Mouse (Mus musculus): ENCODE data around the gene Plxnd1.
A peak's percentile ranks its signal among the peaks of the same experiment; 100 is the strongest.

The Plxnd1 gene

DNA sequence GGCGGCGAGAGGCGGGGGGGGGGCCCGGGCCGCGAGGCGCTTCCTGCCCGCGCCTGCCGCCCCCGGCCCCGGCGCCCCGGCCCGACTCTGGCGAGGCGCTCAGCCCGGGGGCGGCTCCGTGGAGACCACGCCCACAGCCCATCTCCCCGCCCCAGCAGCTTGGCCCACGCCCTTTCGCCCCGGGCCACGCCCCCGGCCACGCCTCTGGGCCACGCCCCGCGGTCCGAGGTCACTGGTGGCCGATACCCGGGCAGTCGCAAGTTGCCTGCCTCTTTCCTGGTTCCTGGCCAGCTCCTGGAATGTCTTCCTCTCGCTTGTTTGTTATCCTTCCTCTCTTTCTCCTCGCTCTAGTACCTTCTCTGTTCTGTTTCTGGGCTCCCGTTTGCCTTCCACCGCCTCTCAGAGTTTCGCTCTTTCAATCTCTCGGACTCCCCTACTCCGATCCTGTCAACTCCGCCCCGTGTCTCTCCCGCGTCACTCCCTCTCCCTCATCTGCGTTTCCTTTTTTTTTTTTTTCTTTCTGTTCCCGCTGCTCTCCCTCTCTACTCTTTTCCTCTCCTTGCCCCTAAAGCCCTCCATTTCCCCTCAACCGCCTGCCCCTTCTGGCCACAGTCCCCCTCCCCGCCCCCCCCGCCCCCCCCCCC lies at the start of gene Plxnd1:
Plxnd1 (minus strand) TSS at position 129 of the 644 bp plus-strand sequence.
- peak; percentile 85 for DNase-seq

DNA sequence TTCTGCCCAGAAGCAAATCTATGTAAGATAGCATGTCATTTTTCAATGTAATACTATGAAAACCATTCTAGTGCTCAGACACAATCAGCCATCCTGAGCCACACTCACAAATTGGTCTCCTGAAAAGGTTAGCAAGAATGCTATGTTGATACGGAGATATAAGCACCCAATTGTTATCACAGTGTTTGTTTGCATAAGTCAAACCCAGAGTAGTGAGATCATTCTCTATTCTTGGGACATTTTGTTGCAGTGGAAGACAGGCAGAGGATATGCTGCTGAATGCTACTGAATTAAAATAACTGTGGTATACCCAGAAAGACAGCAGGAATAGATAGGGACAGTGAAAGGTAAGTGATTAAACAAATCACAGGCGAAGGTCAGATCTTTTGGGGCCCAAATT lies 49.2 kb upstream of the Plxnd1 start:
- no peak for DNase-seq

DNA sequence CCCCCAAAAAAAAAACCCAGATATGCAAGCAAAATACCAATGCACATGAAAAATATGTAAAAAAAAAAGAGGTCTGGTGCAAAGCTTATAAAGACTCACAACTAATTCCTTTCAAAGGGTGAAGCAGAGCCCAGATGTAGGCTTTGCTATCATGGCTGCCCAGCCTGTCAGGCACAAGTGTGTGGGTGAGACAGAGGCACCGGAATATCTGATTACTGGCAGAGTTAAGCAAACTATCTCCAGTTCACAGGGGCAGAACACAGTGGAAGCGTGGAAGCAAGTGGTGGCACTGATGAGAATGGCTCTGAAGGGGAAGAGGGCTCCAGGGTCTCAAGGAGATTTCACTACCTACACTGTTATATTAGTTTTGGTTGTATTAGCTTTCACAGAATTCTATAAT lies 43.4 kb upstream of the Plxnd1 start:
- DNase-seq, result no peak

DNA sequence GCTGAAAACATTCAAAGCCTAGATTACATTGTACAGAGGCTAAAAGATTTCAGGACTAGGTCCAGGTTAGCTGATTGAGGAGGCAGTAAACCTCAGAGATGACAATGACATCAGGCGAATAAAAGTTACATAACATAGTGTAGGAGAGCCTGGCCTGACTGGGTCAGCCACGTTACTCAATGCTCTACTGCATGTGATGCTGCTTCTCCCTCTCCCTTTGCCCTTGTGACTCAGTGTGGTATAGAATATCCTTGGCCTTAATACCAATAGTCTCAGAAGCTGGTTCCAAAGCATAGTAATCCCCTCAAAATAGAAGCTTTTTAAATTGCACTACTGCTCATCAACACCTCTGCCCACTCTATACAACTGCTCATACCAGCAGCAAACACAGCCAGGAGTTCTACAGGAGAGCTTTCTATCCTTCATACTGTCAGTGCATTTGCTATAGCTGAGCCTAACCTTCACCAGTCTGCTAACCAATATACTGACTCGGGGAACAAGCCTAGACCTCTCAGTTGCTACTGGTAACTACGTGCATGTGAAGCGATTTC lies 42.6 kb upstream of the Plxnd1 start:
- no peak for DNase-seq

DNA sequence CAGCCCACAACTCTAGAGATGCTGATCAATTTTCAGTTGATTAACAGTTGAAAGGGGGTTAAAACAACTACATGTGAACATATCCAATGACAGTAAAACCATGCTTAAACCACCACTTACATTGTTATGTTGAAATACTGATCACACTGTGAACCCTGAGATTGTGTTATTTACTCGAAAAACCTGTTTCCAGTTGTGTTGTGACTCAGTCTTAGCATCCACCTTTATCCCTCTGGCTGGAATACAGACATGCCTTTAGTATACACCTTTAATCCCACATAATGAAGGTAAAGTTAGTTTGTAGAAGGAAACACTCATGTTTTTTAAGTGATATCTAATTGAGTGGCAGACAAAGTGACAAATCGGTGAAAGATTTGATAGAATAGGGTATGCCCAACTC lies 41.8 kb upstream of the Plxnd1 start:
- no peak for DNase-seq

DNA sequence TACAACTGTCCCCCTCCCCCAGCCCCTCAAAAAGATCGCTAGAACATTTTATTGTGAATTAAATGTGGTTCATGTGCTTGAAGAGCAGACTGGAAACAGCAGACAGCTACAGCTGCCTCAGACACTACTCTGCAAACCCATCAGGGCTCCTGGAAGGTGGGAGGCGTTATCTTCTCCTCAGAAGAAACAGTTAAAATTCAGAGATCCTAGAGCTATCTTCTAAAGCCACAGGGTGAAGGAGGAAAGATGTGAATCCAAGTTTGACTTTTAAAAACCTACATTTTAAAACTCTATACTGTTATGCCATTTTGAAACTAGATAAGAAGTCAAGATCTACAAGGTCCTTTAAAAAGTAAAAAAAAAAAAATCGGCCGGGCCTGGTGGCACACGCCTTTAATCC lies 36.2 kb upstream of the Plxnd1 start:
- no peak for DNase-seq

DNA sequence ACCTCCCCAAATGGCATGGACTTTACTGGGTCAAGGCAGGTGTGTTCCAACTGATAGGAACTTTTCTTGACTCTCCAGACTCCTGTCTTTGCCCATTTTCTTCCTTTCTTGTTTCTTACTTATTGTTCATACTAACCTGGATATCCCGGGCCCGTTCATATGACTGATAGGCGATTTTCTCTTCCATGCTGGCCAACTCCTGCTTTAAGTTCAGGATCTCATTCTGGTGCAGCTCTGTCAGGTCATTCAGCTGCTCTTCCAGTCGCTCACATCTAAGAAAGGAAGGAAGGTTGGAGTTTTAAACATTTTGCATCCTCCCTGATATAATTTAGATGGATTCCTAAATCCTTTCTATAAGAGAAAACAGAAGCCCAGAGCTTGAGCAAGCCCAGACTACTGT lies 29.9 kb upstream of the Plxnd1 start:
- DNase-seq, result no peak

DNA sequence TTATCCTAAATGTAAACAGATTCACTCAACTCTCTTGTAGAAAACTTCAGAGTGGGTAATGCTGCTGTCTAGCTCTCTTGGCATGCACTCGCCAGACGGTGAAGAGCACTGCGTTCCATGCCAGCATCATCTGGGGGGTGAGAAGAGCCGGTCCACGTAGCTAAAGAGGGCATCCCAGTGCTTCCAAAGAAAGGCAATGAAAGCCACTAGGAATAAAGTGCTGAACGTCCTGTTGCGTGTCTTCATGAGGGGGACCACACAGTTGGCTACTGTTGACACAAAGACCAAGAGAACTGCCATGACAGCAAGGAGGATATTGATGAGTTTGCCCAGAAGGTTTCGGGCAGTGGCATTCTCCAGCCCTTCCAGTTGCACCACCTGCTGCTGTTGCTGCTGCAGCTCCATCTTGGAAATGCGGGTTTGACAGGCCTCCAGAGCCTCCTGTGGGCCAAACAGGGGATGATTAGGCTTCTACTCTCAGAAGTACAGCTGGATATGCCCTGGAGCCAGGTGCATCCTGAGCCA lies 27.2 kb upstream of the Plxnd1 start:
- DNase-seq, result no peak

DNA sequence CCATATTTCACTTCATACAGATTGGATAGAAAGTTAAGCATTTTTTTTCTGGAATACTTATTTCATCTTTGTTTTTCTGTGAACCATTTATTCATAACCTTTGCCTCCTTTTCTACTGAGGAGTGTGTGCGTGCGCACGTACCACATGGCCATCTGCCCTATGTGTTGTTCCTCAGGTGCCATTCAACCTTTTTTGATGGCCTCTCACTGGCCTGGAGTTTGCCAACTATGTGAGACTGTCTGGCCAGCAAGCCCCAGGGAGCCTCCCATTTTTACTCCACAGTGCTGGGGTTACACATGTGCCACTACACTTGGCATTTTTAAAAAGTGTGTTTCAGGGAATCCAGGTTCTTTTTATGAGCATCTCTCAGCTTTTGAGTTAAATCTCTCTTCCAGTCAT lies 21.1 kb upstream of the Plxnd1 start:
- DNase-seq, result no peak

DNA sequence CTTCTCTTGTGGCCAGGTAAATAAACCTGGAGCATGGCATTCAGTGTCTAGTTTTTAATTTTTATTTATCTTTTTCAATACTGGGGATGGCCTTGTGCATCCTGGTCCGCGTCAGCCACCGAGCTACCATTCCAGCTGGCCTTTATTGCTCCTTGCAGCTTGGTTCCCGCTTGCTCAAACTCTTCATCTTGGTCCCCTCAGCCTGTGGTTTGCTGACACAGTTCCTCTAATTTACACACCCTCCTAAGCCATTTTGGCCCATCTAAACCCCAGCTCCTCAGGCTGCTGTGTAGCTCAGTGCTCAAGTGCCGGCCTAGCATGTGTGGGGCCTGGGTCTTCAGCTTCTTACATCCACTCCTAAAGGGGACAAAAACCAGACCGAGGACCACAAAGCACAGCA lies 19.3 kb upstream of the Plxnd1 start:
- DNase-seq, result no peak

DNA sequence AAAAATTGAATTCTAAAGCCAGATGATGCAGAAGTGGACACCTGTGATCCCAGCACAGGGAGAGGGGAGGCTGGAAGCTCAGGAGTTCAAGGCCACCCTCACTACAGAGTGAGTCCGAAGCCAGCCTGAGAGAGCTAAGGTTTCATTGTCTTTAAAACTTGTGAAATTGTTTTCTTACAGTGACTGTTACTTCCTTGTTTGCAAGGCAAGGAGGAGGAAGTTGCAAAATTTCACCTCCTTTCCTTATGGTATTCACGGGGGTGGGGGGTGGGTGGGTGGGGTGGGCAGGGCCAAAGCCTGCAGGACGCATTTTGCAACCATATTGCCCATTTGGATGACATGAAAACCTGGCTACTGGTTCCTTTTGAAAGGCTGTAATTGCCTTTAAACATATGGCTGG lies 18.9 kb upstream of the Plxnd1 start:
- no peak for DNase-seq

DNA sequence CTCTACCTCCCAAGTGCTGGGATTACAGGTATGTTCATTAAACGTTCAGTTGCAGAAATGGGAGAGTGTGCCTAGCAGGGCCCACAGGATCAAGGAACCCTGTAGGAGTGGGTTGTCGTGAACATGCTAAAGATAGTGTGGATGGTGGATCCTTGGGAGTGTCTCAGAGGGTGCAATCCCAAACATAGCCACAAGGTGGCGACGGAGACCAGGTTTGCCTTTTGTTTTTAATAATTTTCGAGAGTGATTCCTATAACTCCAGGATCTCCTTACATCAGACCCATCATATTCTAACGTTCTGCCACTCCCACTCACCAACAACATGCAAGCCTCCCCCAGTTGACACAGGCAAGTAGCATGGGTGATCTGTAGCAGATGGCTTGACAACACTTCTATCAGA lies 15.7 kb upstream of the Plxnd1 start:
- peak; percentile 78 for DNase-seq

DNA sequence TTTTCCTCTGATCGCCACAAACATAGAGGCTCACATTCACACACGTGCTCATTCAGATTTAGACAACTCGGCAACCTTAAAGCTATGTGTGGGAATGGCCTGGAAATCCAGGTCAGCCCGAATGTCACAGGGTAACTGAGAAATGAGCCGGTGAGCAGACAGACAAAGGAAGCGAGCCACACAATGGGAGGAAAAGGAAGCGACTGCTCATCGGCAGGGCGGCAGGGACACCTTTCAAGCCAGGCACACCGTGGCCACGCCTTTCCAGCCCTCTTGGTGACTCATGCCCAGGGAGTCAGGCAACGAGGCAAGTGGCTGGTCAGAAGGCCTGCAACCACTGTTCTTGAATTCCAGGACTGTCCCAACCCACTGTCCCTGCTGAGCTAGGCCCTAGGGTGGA lies 14.6 kb upstream of the Plxnd1 start:
- no peak for DNase-seq

DNA sequence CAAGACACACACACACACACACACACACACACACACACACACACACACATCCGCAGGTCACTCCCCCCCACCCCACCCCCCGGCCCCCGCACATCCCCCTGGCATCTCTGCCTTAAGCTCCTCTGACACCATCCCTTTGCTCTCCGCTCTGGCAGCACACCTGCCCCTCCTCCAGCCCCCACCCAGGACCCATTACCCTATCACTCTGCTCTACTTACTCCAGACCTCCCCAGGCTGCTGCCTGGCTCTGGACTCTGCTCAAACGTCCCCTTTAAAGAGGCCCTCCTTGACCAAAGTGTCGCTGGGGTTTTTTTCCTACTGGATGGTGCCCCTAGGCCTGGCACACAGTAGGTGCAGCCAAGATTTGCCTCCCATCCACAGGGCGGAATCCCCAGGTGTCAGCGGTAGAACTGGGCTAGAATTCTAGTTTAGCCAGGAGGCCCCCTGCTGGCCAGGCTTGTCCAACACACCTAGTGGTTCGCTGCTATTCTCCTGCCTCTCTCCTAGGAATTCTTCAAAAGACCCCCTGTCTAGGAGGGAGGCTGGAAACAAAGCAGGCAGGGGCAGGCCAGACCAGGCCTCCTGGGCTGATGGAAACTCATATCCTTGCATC lies 12.9 kb upstream of the Plxnd1 start:
- peak; percentile 52 for DNase-seq

DNA sequence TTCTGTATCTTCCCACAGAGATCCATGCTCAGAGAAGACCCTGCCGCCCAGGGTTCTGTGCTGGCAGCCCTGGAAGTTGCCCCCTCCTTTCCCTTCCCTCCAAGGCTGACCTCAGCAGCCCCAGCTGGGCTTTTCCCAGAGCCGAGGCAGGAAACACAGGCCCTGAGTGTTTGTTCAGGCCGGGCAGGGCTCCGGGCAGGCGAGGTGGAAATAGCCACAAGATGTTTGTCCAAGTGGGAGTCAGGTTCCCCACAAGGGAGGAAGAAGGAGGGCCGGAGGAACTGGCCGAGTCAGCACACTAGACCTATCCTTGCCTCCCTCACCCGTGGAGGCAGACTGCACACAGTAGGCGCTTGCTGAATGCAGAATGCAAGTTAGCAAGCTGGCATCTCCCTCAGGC lies 11.9 kb upstream of the Plxnd1 start:
- DNase-seq, result no peak

DNA sequence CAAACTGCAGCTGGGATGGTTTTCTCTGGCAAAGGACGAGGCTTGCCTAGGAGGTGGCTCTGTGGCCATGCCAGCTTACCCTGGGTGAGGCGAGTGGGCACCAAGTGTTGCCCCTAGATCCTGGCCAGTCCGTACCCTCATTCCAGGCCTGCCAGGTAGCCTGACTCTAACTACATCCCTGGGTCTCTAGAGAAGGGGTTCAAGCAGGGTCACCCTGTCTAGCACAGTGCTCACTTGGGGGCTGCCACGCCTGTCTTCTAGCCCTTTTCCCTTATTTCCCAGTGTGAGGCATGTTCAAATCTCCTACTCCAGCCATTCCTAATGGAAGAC lies 11.1 kb upstream of the Plxnd1 start:
- no peak for DNase-seq

DNA sequence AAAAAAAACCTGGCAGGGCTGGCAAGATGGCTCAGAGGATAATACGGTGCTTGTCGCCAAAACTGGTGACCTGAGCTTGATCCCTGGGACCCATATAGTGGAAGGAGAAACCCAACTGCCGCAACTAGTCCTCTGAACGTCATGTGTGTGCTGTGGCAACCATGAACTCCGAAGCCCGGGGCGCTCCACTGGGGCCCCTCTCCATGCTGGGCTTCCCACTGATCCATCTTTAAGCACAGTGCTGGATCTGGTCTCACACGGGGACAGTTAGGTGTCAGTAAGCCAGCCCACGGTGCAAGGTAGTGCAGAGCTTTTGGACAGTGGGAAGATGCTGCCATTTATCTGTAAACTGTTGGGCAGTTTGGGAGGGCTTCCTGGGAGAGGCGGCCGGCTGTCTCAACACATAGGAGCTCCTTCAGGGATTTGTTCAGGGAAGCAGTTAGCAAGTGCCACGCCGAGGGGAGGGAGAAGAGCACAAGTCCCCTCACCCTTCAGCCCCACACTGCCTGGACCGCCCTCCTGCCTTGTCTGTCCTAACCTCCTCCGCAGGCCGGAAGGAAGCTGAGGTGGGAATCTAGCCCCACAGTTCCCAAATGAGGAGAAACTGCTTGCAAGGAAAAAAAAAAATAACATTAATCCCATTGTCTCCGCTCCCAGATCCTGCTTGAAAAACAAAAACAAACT lies 10.6 kb upstream of the Plxnd1 start:
- no peak for DNase-seq

DNA sequence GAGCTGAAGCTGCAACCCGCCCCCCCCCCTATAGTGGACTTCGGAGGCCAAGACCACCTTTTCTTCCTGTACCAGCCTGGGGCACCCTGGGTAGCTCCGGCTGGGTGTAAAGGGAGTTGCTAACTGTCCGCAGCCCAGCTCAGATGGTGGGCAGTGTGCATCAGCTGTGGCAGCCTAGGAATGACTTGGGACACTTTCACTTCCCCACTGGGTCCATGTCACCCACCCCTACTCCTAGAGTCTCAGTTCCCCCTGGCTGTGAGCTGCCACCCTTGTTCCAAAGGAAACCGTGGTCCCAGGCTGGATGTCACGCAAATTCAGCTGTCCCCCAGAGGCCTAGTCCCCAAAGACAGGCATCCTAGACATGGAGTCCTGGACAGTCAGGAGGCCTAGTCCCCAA lies 9.9 kb upstream of the Plxnd1 start:
- no peak for DNase-seq

DNA sequence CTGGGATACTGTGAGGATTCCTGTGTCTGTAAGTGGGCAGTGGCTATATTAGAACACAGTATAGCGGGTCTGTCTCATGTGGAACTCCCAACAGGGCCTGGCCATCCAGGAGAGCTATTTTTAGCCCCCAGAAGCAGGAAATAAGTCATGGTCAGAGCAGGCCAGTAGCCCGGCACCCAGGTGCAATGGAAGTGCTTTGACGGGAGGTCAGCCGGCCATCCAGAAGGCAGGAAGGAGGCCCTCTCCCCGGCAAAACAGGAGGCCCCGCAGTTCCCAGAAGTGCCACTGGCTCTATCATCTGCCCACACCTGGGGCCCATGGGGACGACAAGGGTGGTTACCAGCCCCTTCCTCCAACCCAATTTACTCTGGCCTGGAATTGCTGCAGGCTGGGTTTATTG lies 9.3 kb upstream of the Plxnd1 start:
- no peak for DNase-seq

DNA sequence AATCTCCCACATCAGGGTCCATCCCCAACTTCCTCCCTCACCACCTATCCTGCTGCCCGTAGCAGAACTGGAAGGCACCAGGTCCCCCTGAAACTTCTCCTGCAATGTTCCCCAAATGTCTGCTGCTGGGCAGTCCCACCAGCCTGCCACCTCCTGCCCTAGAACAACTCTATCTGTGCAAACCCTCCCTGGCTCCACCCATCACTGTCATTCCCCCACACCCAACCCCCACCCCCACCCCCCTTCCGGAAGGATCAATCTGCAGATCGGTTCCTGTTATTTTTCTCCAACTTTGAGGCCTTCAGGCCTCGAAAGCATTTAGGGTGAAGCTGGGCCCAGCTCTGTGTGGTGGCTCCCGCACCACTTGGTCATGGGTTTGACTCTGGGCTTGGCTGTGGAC lies 8.7 kb upstream of the Plxnd1 start:
- no peak for DNase-seq

DNA sequence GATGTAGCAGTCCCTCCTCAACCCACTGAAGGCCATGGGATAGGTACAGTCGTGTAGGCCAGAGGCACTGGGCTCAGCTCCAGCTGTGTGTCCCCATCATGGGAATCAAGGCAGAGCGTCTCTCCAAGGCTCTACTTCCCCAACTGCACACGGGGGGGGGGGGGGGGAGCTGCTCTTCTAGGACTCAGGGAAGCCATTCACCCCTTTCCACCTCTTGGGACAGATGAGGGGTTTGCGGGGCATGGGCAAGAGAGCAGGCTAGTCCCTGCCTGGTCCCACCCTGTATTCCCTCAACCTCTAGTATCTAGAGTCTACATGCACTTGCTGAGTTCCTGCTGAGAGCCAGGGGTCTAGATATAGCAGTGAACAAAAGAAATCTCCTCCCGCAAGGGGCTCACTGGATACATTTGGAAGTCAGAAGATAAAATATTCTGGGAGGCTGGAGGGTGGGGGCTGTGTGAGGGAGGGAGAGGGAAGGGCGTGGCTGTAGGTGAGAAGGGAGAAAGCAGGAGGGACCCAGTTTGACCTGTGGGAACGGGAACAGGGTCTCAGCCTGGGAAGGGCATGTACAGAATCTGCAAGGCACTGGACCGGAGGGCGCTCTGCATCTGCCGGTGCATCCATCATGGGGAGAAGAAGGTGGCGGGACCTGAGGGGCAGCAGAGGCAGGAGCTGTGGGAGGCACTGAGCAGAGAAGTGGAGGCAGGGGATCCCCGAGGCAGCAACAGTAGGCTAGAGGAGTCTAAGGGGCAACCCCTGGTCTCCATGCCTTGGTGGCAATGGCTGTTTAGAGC lies 7.7 kb upstream of the Plxnd1 start:
- no peak for DNase-seq

DNA sequence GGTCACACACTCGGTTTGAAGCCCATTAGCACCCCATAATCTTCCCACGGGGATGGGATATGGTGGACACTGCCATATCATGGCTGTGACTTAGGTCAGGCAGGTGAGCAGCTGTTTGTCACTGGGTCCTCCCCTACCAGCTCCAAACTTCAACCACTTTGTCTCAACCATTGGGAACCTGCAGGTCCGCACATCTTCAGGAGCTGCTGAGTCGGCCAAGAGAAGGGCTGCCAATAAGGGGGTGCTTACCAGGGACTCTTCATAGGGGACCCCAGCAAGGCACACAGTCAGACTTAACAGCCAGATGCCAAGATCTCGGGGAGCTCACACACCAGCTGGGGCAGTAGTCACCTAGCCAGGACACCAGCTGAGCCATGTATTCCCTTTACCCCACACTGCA lies 6.0 kb upstream of the Plxnd1 start:
- no peak for DNase-seq

DNA sequence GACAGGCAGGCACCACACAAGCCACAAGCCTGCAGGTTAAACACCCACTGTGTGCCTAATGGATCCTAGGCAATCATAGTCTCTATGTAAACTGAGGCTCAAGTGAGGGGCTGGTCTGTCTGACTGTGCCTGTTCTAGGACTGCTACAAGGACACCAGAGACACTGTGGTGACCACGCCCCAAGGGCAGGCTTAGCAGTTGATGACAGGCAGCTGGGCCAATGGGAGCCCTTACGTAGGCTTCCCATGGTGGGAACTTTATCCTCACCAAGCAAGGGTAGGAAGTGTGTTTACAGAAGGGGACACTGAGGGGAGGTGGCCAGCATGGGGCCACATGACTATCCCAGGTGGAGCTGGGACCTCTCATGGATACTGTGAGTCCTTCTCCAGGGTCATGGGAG lies 4.4 kb upstream of the Plxnd1 start:
- no peak for DNase-seq
